Mouse (Mus musculus): ENCODE data around the gene Scimp.

DNA sequence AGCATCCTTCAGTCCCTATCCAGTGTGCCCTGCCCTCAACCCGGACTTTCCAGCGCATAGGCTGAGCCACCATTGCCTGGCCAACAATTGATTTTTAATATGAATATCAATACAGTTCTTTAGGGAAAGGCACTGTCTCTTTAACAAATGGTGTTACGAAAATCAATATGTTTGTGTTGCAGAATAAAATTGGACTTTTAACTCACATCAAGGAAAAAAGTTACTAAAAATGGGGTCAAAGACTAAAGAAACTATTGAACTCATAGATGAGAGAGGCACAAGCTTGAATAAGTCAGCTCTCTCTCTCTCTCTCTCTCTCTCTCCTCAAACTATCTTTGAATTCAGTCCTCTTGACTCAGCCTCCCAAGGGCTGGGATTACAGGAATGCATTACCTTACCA, 24.6 kb upstream of the Scimp start:
- TF ChIP-seq CTCF (conservative IDR thresholded peaks at IDR 0.05 in 1 of 2, IDR thresholded peaks at IDR 0.05 in 1 of 2; ENCODE audit: low read depth in 2 of 2, low read length in 2 of 2) (no peak), MAZ (IDR thresholded peaks at IDR 0.05; ENCODE audit: low read depth, low read length) (no peak)
